Mouse (Mus musculus) megakaryocyte, embryonic 14.5 days (primary cell): ENCODE data around the gene Zdhhc14. TPM values are rescaled to one million over a fixed set of nuclear protein-coding genes. Genes with fewer than 3 reads are reported as not detected.

Experiments used
- H3K27me3 ChIP-seq: replicated peaks from 2 replicates; pipeline ENCODE3; 2012; ENCODE audit warnings: inconsistent platforms
- H3K36me3 ChIP-seq: replicated peaks from 2 replicates; pipeline ENCODE3; 2012; ENCODE audit warnings: low read length, inconsistent platforms, mixed read lengths
- H3K4me1 ChIP-seq: 2 replicates; pipeline ENCODE4 v1.6.1; 2012; ENCODE audit warnings: inconsistent platforms
- H3K4me3 ChIP-seq: replicated peaks from 2 replicates; pipeline ENCODE3; 2012; ENCODE audit warnings: moderate library complexity, mild to moderate bottlenecking, inconsistent platforms
- H3K9me3 ChIP-seq: 2 replicates; pipeline ENCODE4 v1.6.1; 2012; ENCODE audit warnings: inconsistent platforms
- FLI1 ChIP-seq: IDR thresholded peaks from 2 replicates; pipeline ENCODE4 v1.6.1; 2012; ENCODE audit warnings: low read length, inconsistent platforms, mixed read lengths
- GATA1 ChIP-seq: IDR thresholded peaks from 3 replicates; pipeline ENCODE4 v1.6.1; 2012; ENCODE audit warnings: mixed read lengths, low read length, inconsistent platforms, borderline replicate concordance
- polyA plus RNA-seq: library from polyadenylated mRNA; stranded (reverse); fragments of >175 nt; gene quantifications from 2 replicates; pipeline ENCODE4 v1.2.3, GENCODE M21; 2012; ENCODE audit warnings: low replicate concordance; ENCODE audit not compliant: insufficient read depth

The Zdhhc14 gene
- polyA plus RNA-seq, 1 experiment = 8.5 TPM

- no peak for TF ChIP-seq FLI1
- no peak for TF ChIP-seq GATA1
- H3K27me3 ChIP-seq = peaks cover 20% of the 10 kb centered on the region
- no peaks in the 10 kb centered on the region for H3K36me3 ChIP-seq
- peaks cover 10% of the 10 kb centered on the region for H3K4me1 ChIP-seq
- H3K9me3 ChIP-seq = peaks cover 11% of the 10 kb centered on the region
- no peak overlapping the region for H3K4me3 ChIP-seq
Measured at GRCm38 (mm10) chr17:5484663-5485062, 7.7 kb upstream of the Zdhhc14 start.

GRCm38 (mm10) chr17:5488156-5488555, 4.2 kb upstream of the Zdhhc14 start:
- Histone ChIP-seq H3K4me3 (peak overlapping the region; percentile 42), H3K27me3 (peaks cover 9% of the 10 kb centered on the region), H3K4me1 (peaks cover 26% of the 10 kb centered on the region), H3K9me3 (peaks cover 11% of the 10 kb centered on the region), H3K36me3 (no peaks in the 10 kb centered on the region)
- no peak for TF ChIP-seq FLI1
- TF ChIP-seq GATA1 = no peak

DNA sequence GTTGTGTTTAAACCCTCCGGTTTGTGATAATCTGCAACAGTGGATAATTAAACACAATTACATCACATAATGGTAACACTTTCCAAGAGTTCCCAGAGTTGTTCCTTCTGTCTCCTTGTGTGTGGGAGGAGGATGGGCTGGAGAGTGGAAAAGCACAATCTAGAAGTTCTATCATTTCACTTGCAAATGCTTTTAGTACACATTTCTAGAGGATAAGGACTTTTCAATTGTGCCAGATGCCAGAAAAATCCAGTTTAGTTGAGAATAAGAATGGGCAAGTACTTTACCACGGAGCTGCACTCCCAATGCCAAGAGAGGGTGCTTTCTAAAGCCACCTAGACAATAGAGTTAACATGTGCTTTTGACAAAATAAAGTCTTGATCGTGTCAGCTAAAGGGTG, 2.0 kb upstream of the Zdhhc14 start:
- H3K4me3 ChIP-seq = no peak overlapping the region

GRCm38 (mm10) chr17:5491031-5491800, 1.1 kb upstream of the Zdhhc14 start:
- H3K4me1 ChIP-seq = peaks cover 41% of the 10 kb centered on the region

More for the DNA sequence above, 2.0 kb upstream of the Zdhhc14 start:
- Histone ChIP-seq H3K27me3 (peaks cover 25% of the 10 kb centered on the region), H3K4me1 (peaks cover 41% of the 10 kb centered on the region), H3K36me3 (no peaks in the 10 kb centered on the region), H3K9me3 (peaks cover 3% of the 10 kb centered on the region)
- TF ChIP-seq GATA1 (no peak), FLI1 (no peak)

DNA sequence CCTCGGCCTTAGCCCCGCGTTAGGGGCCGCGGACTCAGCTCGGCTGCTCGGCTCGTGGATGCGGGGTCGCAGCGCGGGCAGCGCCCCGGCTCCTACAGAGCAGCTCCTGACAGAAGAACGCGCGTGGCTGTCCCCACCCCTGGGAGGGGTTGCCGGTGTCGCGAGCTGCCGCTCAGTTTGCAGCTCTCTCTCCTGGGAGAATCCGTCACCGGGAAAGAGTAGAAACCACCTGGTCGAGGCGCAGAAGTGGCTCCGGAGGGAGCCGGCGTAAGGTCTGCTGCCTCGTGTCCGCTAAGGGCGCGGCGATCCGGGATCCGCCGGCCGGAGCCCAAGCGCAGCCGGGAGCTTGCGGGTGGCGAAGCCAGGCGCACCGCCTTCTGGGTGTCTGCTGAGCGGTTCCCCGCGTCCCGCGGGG, 396 bp downstream of the Zdhhc14 start:
- Histone ChIP-seq H3K4me3 (peak overlapping the region; percentile 92), H3K4me1 (peaks cover 39% of the 10 kb centered on the region), H3K36me3 (peaks cover 2% of the 10 kb centered on the region), H3K9me3 (peaks cover 13% of the 10 kb centered on the region), H3K27me3 (peaks cover 39% of the 10 kb centered on the region)
- TF ChIP-seq GATA1 (no peak), FLI1 (no peak)

More at GRCm38 (mm10) chr17:5491031-5491800, 1.1 kb upstream of the Zdhhc14 start:
- H3K4me3 ChIP-seq = peak overlapping the region; percentile 92
- H3K9me3 ChIP-seq = peaks cover 9% of the 10 kb centered on the region
- TF ChIP-seq GATA1 = no peak
- TF ChIP-seq FLI1 = no peak
- H3K36me3 ChIP-seq = no peaks in the 10 kb centered on the region
- peaks cover 30% of the 10 kb centered on the region for H3K27me3 ChIP-seq

GRCm38 (mm10) chr17:5493161-5493771, 909 bp downstream of the Zdhhc14 start:
- H3K4me3 ChIP-seq = peak overlapping the region; percentile 92
- TF ChIP-seq GATA1 (no peak), FLI1 (no peak)
- peaks cover 34% of the 10 kb centered on the region for H3K4me1 ChIP-seq
- peaks cover 13% of the 10 kb centered on the region for H3K9me3 ChIP-seq
- H3K36me3 ChIP-seq = peaks cover 2% of the 10 kb centered on the region
- peaks cover 38% of the 10 kb centered on the region for H3K27me3 ChIP-seq

DNA sequence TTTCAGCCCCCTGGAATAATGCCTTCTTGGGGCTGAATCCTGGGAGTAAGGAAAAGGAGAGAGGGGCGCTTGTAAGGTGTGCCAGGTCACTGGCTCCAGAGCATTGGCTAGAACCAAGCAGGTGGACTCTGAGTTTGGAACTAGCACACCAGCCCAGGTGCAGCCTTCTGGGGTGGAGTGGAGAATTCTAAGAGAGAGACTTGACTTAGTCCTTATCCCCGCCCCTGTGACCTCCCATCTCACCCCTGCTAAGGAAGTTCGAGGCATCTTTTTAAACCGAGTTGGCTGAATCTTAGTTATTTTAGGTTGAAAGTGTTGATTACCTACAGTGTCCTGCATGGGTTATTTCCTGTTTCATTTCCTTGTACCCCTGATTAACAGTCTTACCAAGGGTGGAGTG, 1.5 kb downstream of the Zdhhc14 start:
- Histone ChIP-seq H3K4me1 (peaks cover 31% of the 10 kb centered on the region), H3K36me3 (peaks cover 2% of the 10 kb centered on the region), H3K9me3 (peaks cover 13% of the 10 kb centered on the region), H3K27me3 (peaks cover 38% of the 10 kb centered on the region), H3K4me3 (peak overlapping the region; percentile 92)
- TF ChIP-seq FLI1 (no peak), GATA1 (no peak)

- Histone ChIP-seq H3K4me1 (peaks cover 31% of the 10 kb centered on the region), H3K36me3 (peaks cover 2% of the 10 kb centered on the region), H3K9me3 (peaks cover 13% of the 10 kb centered on the region), H3K4me3 (peak overlapping the region; percentile 34), H3K27me3 (peaks cover 41% of the 10 kb centered on the region)
- TF ChIP-seq GATA1 (no peak), FLI1 (no peak)
Measured at GRCm38 (mm10) chr17:5494832-5495231, 2.5 kb downstream of the Zdhhc14 start.

- peaks cover 41% of the 10 kb centered on the region for H3K27me3 ChIP-seq
- peaks cover 2% of the 10 kb centered on the region for H3K36me3 ChIP-seq
- H3K9me3 ChIP-seq = peaks cover 13% of the 10 kb centered on the region
- H3K4me3 ChIP-seq = no peak overlapping the region
- H3K4me1 ChIP-seq = peaks cover 17% of the 10 kb centered on the region
- TF ChIP-seq GATA1 = no peak
- no peak for TF ChIP-seq FLI1
Measured at GRCm38 (mm10) chr17:5497695-5498094, 5.3 kb downstream of the Zdhhc14 start.

DNA sequence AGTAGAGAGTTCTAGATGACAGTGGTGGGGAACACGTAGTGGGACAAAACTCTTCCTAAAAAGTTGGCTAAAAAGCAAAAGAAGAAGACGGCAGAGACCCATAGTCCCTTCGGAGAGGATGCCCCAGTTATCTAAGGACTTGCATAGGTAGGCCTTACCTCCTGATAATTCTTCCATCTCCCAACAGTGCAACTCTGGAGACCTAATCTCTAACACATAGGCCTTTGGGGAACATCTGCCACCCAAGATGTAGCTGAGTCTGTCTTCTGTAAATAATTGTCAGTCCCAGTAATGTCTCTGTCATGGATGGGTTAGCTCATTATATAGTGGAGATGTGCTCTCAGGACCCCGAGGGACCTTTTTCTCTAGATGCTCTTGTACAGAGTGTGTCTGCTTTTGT, 6.6 kb downstream of the Zdhhc14 start:
- H3K36me3 ChIP-seq = peaks cover 2% of the 10 kb centered on the region
- H3K4me3 ChIP-seq = no peak overlapping the region
- TF ChIP-seq FLI1 = no peak
- TF ChIP-seq GATA1 = no peak
- H3K4me1 ChIP-seq = peaks cover 8% of the 10 kb centered on the region
- H3K9me3 ChIP-seq = peaks cover 13% of the 10 kb centered on the region
- peaks cover 29% of the 10 kb centered on the region for H3K27me3 ChIP-seq
